22 mouse cellular contexts compared by ENCODE assay signal in genomic region chr14:56665651-56666050, GRCm38 (mm10). TPM values are rescaled to one million over a fixed set of nuclear protein-coding genes. Genes with fewer than 3 reads are reported as not detected.
DNase-seq lines count a peak whose midpoint lies in the region; ATAC-seq and TF ChIP-seq lines count a peak whose summit lies in the region.
"Had no signal": no experiment of that assay in that cellular context is flagged by ENCODE, and none has a peak within 500 bp of the region (broad histone marks: within the 10 kb centered on the region; RNA-seq: fewer than 3 reads in every experiment).

No protein-coding gene starts in this region.

- no peaks in the 10 kb centered on the region for H3K27me3 ChIP-seq in heart, adult 2 months (ENCODE audit: control insufficient read depth, insufficient read depth, low read length)
- no peaks in the 10 kb centered on the region for H3K27me3 ChIP-seq in heart, embryonic 10.5 days (ENCODE audit: insufficient read depth, poor library complexity, severe bottlenecking)
- H3K27me3 ChIP-seq in forebrain, embryonic 12.5 days: no peaks in the 10 kb centered on the region
- H3K27me3 ChIP-seq: limb, embryonic 12.5 days; neural tube, embryonic 12.5 days had no signal

- no peak for TF ChIP-seq POLR2A in heart, adult 2 months (IDR thresholded peaks at IDR 0.05; ENCODE audit: insufficient read depth, low read depth, low read length)

- H3K27ac ChIP-seq in heart, adult 2 months: no peak overlapping the region
- H3K27ac ChIP-seq in heart, embryonic 10.5 days: no peak overlapping the region
- no peak overlapping the region for H3K27ac ChIP-seq in layer of hippocampus, adult 2 months
- no peak overlapping the region for H3K27ac ChIP-seq in forebrain, embryonic 12.5 days
- H3K27ac ChIP-seq: hindbrain, postnatal 0 days; left cerebral cortex, adult 2 months; limb, embryonic 12.5 days; liver, embryonic 14.5 days; midbrain, embryonic 10.5 days; neural tube, embryonic 12.5 days; stomach, postnatal 0 days had no signal

- ATAC-seq in erythroid progenitor cell, adult 5-6 weeks (replicated peaks; ENCODE audit: low FRiP score, poor library complexity, severe bottlenecking): no peak
- no peak for ATAC-seq in forebrain, embryonic 12.5 days (ENCODE audit: low FRiP score)
- ATAC-seq: forebrain, embryonic 14.5 days; hindbrain, postnatal 0 days had no signal

- H3K4me1 ChIP-seq in heart, adult 2 months (ENCODE audit: control insufficient read depth, insufficient read depth, low read length): peaks cover 3% of the 10 kb centered on the region
- H3K4me1 ChIP-seq in heart, embryonic 10.5 days: peaks cover 13% of the 10 kb centered on the region; the same call in 1 of the 2 replicates
- H3K4me1 ChIP-seq in forebrain, embryonic 12.5 days: peaks cover 19% of the 10 kb centered on the region

- peak; percentile 25 to 28 for DNase-seq in heart, adult 2 months
- no peak for DNase-seq in heart, embryonic 10.5 days (ENCODE audit: low spot score)
- DNase-seq in layer of hippocampus, adult 2 months (ENCODE audit: low spot score in 2 of 2): peak; percentile 31 to 55
- no peak for DNase-seq in layer of hippocampus, postnatal 10 days (ENCODE audit: low spot score in 2 of 2)
- DNase-seq in brain, adult 2 months (ENCODE audit: low read depth, low spot score): peak; percentile 60
- DNase-seq in heart, postnatal 4 days: peak; percentile 27
- DNase-seq: adrenal gland, postnatal 10 days; cerebellum, adult 18-20 months; cerebellum, postnatal 36 days; kidney, adult 11 months; right cerebral cortex, postnatal 14 days; thymus, postnatal 4 days had no signal

- no peaks in the 10 kb centered on the region for H3K79me2 ChIP-seq in heart, adult 2 months (replicated peaks; ENCODE audit: control insufficient read depth, insufficient read depth, low read length)

- H3K36me3 ChIP-seq in heart, adult 2 months (ENCODE audit: control insufficient read depth, insufficient read depth, low read length): peaks cover 3% of the 10 kb centered on the region; the same call in 1 of the 2 replicates
- no peaks in the 10 kb centered on the region for H3K36me3 ChIP-seq in heart, embryonic 10.5 days
- H3K36me3 ChIP-seq in forebrain, embryonic 12.5 days (replicated peaks): no peaks in the 10 kb centered on the region
- H3K36me3 ChIP-seq: limb, embryonic 12.5 days; midbrain, embryonic 10.5 days; neural tube, embryonic 12.5 days had no signal

- WGBS in heart, adult 2 months: 49% methylated on average over 5 of the region's 5 CpGs
- 67% methylated on average over 5 of the region's 5 CpGs for WGBS in heart, embryonic 10.5 days
- WGBS in forebrain, embryonic 12.5 days: 77% methylated on average over 5 of the region's 5 CpGs

- no peak for TF ChIP-seq CTCF in heart, adult 2 months (IDR thresholded peaks at IDR 0.05)
- TF ChIP-seq CTCF in layer of hippocampus, adult 2 months (conservative IDR thresholded peaks at IDR 0.05): no peak

- intact Hi-C loops in heart, adult 2 months (cut with DNase I): loop anchor here (5.0 kb wide), 2 partner anchors 88 to 142 kb away; partner anchors contain the start of genes Cenpj and Parp4

- H3K9ac ChIP-seq in heart, adult 2 months (ENCODE audit: low read depth, low read length): no peak overlapping the region
- no peak overlapping the region for H3K9ac ChIP-seq in forebrain, embryonic 12.5 days
- H3K9ac ChIP-seq: limb, embryonic 12.5 days; liver, embryonic 14.5 days; neural tube, embryonic 12.5 days had no signal

- no peaks in the 10 kb centered on the region for H3K9me3 ChIP-seq in heart, embryonic 10.5 days
- no peaks in the 10 kb centered on the region for H3K9me3 ChIP-seq in forebrain, embryonic 12.5 days
- H3K9me3 ChIP-seq: limb, embryonic 12.5 days; midbrain, embryonic 10.5 days; neural tube, embryonic 12.5 days had no signal

- no peak overlapping the region for H3K4me3 ChIP-seq in heart, adult 2 months
- H3K4me3 ChIP-seq in heart, embryonic 10.5 days: no peak overlapping the region
- no peak overlapping the region for H3K4me3 ChIP-seq in layer of hippocampus, adult 2 months
- no peak overlapping the region for H3K4me3 ChIP-seq in forebrain, embryonic 12.5 days (replicated peaks)
- H3K4me3 ChIP-seq: left cerebral cortex, adult 2 months; limb, embryonic 12.5 days; midbrain, embryonic 10.5 days; neural tube, embryonic 12.5 days had no signal

- TF ChIP-seq EP300 in heart, adult 2 months (IDR thresholded peaks at IDR 0.05; ENCODE audit: insufficient read depth, low read depth, low read length): no peak

- H3K4me2 ChIP-seq in forebrain, embryonic 12.5 days: no peak overlapping the region
- H3K4me2 ChIP-seq: limb, embryonic 12.5 days; neural tube, embryonic 12.5 days had no signal

RNA-seq across cellular contexts. Expression of gene Mphosph8, which starts 2.4 kb away (rescaled TPM):
- 10 to 100 TPM; 25.5 to 27.9 TPM for total RNA-seq in heart, adult 2 months (2021)
- 5.1 and 11.1 TPM in 2 replicates for polyA plus RNA-seq in heart, adult 2 months (2012; rRNA removed)
- polyA plus RNA-seq in heart, embryonic 10.5 days (2016; fragmentation: Nextera tagmentation; extraction: Ambion mirVana): 22.6 and 37.0 TPM in 2 replicates
- 10 to 100 TPM; 52.2 to 54.6 TPM for total RNA-seq in layer of hippocampus, adult 2 months (2021)
- total RNA-seq in layer of hippocampus, postnatal 10 days (2021): 10 to 100 TPM; 44.8 to 45.0 TPM
- 10 to 100 TPM; 24.2 to 31.3 TPM for total RNA-seq in heart, postnatal 4 days (2021)
- 10.5 and 38.6 TPM in 2 replicates for total RNA-seq in erythroid progenitor cell, adult 5-6 weeks (2015; ENCODE audit: low replicate concordance)
- 11.3 and 36.1 TPM in 2 replicates for total RNA-seq in erythroid progenitor cell, adult 5-6 weeks (2017; ENCODE audit: low replicate concordance)
- polyA plus RNA-seq in forebrain, embryonic 12.5 days (2016; fragmentation: Nextera tagmentation; extraction: Ambion mirVana): 53.6 and 57.2 TPM in 2 replicates

Comparison
In these comparisons a context has a peak if more than half of its experiments do, and no peak if none do; other contexts are left out.
1. DNase-seq: peak in heart, adult 2 months (2 of 2), layer of hippocampus, adult 2 months (2 of 2), brain, adult 2 months (single experiment) and heart, postnatal 4 days (single experiment); none in heart, embryonic 10.5 days (single experiment) and layer of hippocampus, postnatal 10 days (0 of 2).